Mouse (Mus musculus) natural killer cell, adult 2 months (primary cell): ENCODE results near the gene Trappc12.

Experiments
- DNase-seq, 2 experiments: peaks; one replicate each; pipeline ENCODE4 v3.0.0; 2022; ENCODE audit warnings: low spot score in 2 of 2

Trappc12 gene

DNA sequence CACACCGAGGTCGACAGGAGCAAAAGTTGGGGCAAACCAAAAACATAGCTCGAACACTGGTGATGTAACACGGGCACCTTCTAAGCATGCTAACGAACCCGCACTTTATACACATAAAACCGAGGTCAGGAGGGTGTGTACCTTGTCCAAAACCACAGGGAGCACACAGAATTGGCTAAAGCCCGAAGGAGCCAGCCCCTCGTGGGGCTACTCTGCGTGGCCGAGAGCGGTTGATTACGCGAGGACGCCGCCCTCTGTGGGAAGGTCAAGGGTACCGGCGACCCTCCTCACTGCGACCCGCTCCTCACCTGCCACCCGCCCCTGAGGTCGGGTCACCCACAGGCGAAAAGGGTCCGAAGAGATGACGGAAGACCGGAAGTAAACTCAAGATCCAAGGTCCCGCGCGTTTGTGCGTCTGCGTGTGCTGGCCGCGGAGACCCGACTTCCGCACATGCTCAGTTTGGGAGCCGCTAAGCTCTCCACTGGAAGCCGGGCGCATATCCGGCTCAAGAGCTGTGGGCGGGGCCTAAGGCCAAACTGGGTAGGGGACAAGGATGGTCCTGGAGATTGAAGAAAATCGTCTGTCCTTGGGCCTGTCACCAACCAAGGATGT, at the start of gene Trappc12:
TSS of gene Trappc12 (minus strand) at position 452 of the 613 bp plus-strand sequence.
- DNase-seq: peak; percentile 81 to 87

DNA sequence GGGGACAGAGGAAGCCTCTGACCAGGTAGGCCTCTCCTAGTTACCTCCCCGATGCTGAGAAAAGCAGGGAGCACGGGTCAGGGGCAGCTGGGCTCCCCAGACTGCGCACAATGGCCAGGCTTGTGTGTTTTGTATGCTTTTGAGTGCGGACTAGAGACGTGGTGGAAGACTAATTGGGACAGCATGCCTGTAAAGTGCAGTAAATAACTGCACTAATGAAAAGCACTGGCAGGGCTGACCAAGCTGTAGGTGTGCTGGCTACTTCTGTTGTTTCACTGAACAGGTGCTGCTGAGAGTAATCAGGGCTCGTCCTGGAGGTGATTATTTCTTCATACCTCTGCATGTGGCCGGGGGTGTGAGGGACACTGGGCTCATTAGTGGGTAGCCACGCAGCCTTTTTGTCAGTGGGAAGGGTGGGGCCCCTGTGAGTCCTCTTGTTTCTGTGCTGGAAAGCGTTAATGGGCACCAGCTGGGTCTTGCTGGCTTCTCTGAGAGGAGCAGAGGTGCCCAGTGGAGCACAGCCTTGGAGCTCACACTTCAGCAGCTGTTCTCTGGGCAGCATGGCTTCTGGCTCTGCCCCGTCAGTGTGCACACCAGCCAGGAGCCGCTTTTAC, 49.6 kb upstream of the Trappc12 start:
- no peak for DNase-seq

DNA sequence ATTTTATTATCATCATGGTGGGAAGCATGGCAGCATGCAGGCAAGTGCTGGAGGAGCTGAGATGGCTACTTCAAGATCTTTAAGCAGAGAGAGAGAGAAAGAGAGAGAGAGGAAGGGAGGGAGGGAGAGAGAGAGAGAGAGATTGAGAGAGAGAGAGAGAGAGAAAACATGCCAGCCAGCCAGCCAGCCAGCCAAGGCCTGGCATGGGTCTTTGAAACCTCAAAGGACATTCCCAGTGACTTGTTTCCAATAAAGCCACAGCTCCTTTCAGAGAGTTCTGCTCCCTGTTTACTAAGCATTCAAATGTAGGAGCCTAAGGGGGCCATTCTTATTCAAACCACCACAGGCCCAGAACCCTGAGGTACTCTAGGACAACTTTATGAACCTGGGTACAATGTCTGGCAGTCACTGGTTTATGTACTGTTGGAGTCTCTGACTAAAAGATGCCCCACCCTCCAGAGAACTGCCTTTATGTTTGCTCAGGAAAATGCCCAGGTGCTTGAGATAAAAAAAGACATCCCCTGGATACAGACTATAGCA, 46.7 kb upstream of the Trappc12 start:
- no peak for DNase-seq

DNA sequence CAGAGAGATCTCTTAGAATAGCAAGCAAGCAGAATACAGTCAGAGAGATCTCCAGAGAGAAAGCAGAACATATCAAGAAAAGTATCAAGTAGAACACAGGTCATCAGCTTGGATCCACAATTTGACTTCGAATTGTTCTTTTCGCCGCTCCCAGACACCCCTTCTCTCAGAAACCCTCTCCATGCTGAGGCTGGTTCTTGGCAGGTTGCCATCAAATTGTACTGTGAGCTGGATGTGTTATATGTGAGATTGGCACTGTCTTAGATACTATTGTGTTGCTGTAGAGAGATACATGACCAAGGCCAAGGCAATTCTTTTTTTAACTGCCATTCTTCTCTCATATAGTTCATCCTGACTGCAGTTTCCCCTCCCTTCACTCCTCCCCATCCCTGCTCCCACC, 44.8 kb upstream of the Trappc12 start:
- DNase-seq: no peak

DNA sequence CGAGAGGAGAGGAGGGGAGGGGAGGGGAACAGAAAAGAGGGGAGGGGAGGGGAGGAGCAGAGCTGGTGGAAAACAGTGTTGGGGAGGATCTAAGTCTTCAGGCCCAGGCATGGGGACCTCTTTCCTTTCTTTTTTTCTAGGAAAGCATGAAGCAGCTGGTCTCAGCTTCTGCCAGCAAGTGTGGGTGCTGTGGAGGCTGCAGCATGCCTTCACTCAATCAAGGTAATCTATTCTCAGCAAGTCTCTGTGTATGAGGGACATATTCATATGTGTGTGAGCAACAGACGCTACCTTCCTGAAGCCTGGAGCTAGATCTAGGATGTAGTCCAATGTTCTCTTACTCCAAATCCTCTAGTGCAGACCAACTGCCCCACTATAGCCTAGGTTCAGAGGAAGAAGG, 43.4 kb upstream of the Trappc12 start:
- DNase-seq: no peak

DNA sequence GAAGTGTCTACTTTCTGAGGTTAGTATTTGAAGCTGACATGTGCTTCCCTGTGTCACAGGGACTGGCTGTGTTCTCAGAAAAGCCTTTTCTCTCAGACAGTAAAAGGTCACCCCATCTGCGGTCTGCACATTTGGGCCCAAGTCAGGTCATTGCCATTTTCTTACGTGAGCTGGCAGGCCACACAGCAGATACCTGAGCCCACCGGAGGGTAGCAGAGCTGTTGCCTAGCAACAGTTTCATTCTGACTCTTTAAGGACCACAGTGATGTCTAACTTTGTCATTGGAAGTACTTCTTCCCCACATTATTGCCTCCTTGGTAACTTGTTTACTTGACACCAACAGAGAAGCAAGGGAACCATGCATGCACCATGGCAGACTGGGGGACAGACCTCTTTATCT, 42.3 kb upstream of the Trappc12 start:
- no peak for DNase-seq

DNA sequence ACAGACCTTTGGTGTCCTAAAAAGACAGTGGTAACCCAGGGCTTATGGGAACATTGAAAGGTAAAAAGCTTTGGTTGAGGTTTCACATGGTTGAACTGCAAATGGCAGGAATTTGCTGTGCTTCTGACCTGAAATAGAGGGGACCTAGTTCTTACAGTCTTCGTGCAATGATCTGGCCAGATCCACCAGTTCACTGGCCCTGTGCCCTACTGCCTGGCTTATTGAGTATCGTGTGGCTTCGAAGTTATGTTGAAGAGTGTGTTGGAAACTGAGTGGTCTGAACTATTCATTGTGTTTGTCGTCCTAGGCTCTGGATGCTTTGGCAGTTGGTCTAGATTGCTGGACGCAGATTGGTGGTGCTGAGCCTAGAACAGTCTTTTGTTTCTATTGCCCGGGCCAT, 36.0 kb upstream of the Trappc12 start:
- no peak for DNase-seq

DNA sequence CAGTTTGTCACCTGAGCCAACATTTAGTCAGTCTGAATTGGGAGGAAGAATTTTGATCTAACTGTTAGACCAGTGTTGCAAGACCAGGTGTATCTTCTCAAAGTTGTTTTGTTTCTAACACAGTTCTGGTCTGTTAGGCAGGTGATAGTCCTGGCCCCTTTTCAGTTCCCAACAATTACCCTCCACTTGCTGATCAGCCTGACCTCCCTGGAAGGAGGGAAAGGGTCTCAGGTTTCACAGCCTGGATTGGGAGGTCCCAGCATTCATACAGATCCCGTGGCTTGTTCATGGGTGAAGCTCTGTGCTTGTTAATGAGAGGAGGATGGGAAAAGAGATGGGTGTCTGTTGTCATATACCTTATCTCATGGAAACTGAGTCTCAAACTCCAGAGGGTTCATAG, 35.0 kb upstream of the Trappc12 start:
- no peak for DNase-seq

DNA sequence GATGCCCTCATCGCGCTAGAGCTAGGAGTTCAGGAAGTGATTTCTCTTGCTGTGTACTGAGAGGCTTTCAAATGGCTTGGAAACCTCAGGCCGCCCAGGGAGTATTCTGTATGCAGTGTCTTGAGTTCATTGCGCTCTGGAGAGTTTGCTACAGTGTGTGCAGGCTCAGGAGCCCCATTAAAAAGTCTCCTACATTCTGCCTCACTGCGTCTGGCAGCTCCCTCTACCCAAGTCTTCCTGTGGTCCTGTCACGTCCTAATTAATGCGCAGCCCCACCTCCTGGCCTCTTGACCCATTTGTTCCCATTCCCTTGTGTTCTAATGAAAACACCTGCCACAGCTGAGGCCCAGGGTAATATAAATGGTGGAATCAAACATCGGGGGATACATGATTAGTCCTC, 34.6 kb upstream of the Trappc12 start:
- DNase-seq: no peak

DNA sequence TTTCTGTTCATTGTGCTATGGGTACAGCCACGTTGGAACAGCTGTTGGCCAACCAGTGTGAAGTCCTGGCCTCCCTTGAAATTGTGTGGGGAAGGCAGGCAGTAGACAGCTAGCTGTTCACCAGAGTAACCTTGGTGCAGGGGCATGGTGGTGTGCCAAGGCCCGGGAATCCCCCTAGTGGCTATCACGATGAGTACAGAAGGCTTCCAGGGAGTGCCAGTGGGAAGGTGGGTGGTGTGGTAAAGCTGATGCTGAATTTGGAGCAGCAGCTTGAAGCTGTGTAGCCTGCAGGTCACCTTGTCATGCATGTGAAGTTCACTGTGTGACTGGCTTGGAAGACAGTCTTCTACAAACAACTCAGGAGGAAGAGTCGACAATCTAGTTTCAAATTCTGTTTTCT, 34.1 kb upstream of the Trappc12 start:
- peak in 1 of 2 experiments; percentile 5 for DNase-seq

DNA sequence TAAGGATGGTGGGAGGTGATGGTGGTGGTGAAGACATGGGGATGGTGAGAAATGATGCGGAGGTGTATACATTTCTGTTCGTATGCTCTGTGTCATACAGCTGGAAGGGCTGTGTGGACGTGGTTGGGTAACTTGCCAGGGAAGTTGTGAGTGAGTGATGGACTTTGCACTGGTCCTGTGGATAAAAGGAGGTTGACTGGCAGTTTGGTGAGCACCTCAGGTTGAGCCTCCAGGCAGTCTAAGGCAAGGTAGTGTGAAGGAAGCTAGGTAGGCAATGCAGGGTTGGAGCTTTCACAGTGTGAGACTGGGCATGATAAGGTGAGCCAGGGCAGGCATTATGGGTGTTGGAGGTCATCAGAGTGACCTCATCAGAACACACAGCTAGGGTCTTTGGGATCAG, 32.4 kb upstream of the Trappc12 start:
- no peak for DNase-seq

DNA sequence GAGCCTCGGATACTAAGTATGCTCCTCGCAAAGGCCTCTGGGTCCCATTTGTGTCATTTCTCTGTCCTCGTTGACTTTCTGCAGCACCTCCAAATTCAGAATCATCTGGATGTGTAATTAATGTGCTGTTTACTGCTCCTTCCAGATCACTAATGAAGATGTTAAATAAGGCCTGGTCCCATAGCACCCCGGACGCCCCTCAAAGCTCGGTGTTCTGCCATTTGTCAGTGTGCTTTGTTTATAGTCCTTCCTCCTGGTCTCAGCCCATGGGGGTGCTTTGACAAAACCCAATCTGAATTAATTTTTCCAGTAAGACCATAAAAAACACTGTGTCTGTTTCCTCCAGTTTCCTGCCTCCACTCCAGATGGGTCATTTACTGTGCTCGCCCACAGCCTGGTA, 29.9 kb upstream of the Trappc12 start:
- no peak for DNase-seq

DNA sequence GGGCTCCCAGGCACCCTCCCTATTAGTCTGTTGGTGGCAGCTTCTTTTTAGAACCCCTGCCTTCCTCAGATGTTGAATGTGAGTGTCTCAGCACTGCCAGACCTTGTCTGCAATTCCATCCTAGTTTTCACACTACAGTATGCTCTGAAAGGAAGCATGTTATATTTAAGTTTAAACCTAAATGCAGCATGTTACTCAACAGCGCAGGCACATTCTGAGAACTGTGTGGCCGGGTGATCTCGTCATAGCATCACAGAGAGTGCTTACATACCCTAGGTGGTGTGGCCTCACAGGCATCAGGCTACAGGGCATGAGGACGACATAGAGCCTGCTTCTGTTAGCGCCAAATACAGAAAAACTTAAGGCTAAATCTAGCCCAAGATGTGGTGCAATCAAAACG, 25.4 kb upstream of the Trappc12 start:
- no peak for DNase-seq

DNA sequence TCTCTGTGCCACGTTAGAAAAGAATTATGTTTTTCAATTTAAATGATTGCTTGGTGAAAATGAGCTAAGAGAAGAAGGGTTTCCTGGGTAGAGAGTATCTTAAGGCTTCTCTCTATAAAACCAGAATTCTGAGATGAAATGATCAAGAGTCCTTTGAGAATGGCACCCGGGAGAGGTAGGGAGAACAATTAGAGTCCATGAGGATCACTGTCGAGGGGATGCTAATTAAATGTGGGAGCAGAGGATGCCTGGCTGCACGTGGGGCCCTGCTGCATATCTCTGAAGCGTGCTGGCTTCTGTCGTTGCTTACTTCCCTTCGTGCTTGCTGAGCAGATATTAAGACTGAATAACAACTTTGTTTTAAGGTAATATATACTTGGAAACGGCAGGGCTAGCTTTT, 24.8 kb upstream of the Trappc12 start:
- no peak for DNase-seq

DNA sequence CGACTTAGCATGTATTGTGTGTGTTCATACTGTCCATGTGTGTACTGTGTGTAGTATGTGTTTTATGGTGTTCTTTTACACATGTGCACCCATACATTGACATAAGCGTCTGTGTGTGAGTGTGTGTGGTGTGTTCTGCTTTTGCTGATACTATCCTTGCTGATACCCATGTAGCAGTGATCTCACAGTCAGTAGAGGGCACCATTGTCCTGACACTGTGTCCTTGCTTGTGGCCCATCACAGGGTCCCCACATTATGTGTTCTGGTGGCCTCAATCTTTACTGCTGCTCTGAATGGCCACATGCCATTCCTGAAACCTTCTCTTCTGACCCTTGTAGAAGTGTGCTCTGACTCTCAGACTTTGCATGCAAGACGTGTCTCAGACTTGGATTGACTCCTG, 23.5 kb upstream of the Trappc12 start:
- no peak for DNase-seq

DNA sequence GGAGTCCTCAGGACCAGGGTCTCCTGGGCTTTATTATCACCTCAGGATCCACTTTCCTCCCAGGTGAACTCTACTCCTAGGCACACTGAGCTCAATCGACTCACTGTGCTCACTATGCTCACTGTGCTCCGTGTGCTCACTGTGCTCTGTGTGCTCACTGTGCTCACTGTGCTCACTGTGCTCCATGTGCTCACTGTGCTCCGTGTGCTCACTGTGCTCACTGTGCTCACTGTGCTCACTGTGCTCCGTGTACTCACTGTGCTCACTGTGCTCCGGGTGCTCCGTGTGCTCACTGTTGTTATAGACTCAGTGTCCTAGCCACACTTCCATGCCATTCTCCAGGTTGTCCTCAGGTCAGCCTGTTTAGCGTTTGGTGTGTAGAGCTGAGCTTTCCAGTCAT, 19.7 kb upstream of the Trappc12 start:
- DNase-seq: no peak

DNA sequence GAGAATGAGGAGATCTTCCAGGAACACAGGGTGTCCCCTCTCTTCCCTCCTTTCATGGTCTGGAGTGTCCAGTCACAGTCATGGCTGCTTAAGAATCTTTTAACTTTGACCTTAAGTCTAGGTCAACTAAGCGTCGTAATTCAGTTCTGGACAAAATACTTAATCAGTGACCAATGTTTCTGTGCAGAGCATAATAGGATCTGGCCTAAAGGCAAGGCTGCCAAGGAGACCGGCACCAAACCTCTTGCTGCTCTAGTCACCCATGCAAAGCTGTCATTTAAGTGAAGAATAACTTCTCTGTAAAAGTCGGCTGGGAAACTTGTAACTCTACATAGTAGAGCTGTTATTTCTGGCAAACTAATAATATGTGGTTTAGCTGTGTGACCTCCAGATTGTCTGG, 5.7 kb upstream of the Trappc12 start:
- DNase-seq: no peak

DNA sequence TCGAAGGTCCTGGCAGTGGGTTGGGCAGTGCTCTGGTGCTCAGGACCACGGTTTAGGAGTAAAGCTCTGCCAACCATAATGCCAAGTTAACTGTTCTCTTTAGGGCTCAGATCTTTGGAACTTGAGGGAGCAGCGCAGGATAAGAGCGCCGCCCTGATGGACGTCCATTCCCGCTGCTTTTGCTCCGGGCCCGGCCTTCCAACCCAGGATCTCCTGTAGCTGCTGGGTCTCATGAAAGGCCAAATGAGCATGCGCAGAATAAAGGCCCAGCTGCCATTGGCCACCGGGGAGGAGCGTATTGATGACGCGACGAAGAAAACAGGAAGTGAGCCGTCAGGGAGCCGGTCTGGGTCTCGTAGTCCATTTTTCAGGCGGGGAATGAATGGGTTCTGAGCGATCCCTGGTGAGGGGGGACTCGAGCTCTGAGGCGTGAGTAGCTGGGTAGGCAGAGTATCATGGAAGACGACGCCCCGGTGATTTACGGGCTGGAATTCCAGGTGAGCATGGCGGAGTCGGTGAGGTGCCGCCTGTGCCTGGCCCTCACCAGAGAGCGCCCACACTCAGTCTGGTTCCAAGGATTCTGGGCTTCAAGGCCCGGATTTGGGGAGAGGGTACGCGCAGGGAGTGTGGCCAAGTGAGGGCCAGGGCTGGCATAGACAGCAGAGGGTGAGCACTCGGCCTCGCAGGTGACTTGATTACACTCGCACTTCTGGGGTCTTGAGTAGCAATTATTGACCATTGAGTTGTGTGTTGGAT, 1.4 kb upstream of the Trappc12 start, which contains the start of gene Eipr1:
TSS of gene Eipr1 (plus strand) at position 296 of the 756 bp plus-strand sequence.
- DNase-seq: peak; percentile 89 to 92

DNA sequence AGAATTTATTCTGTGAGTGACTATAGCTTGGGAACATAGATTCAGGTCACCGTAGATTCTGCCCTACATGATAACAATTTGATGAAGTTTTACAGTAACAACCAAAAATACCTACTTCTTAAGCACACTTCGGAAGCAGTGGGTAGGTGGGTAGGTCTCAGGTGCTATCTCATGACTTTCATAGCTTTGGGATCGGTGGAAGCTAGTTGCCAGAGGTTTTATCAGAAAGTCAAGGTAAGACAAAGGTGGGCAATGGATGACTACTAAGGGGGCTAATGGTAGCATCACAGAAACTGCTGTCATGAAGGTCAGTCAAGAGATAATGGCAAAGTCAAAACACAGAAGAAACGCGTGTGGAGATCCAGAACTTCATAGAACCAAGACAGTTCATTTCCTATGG, 604 bp upstream of the Trappc12 start:
- no peak for DNase-seq

DNA sequence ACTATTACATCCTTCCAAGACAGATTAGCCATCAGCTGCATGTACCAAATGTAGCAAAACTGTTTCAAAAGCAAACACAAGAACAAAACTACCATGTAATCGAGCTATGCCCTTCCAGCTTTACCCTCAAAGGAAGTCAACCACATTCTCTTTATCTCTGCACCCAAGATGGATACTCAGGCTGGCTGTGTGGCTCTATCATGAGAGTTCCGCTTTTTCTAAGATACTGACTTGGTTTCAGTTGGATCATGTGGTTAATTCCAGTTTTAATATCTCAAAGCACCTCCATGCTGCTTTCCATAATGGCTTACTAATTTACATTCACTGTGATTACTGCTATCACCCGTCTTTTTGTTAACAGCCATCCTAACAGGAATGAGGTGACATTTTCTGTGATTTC, 6.9 kb downstream of the Trappc12 start:
- no peak for DNase-seq

DNA sequence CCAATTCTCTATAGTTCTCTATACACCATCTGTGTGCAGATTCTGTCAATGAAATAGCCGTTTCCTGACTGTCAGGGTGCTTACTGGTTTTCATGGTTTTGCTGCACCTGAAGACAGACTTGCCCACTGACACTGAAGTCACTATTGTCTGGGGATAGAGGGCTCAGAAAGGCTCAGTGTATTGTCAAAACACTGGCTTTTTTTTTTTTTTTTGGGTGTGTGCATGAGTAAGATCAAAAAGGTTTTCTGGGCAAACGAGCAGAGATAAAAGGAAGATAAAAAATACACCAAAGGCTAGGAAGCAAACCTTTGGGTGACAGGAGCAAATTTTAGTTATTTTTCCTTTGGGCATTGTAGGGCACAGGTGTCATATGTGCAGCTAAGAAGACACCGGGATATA, 15.0 kb downstream of the Trappc12 start:
- DNase-seq: no peak

DNA sequence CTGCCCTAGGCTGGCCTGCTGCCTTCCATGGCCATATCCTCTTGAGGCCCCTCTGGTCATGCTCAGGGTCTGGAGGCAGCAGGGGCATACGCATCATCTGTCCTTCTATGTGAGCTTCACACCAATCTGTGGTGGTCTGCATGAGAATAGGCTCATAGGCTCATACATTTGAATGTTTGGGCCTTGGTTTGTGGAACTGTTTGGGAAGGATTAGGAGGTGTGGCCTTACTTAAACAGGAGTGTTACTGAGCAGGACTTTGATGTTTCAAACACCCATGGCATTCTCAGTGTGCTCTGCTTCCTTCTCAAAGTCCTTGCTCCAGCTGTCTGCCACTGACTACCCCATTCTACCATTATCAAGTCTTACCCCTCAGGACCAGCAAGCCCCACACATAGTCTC, 16.0 kb downstream of the Trappc12 start:
- DNase-seq: no peak
